Mouse (Mus musculus) spleen, postnatal 36 days (tissue): ENCODE results near the gene Dhh.
A peak's percentile ranks its signal among the peaks of the same experiment; 100 is the strongest.

ENCODE experiments used
- DNase-seq, 2 experiments: peaks; one replicate each; pipeline ENCODE4 v3.0.0; 2022; ENCODE audit warnings: low spot score in 2 of 2, mixed read lengths in 1 of 2

Dhh gene

GRCm38 (mm10) chr15:98916016-98916415, 17.7 kb upstream of the Dhh start:
- no peak for DNase-seq

GRCm38 (mm10) chr15:98914903-98915302, 16.6 kb upstream of the Dhh start:
- no peak for DNase-seq

- no peak for DNase-seq
Observed at GRCm38 (mm10) chr15:98904692-98905091, 6.4 kb upstream of the Dhh start.

GRCm38 (mm10) chr15:98902600-98902999, 4.3 kb upstream of the Dhh start:
- DNase-seq, result no peak

GRCm38 (mm10) chr15:98901530-98901929, 3.2 kb upstream of the Dhh start:
- DNase-seq, result no peak

- no peak for DNase-seq
Observed at GRCm38 (mm10) chr15:98897495-98897894, 845 bp downstream of the Dhh start.

GRCm38 (mm10) chr15:98895635-98896589, 2.4 kb downstream of the Dhh start:
- DNase-seq, result no peak

- no peak for DNase-seq
Observed at GRCm38 (mm10) chr15:98894746-98895634, 3.4 kb downstream of the Dhh start.

GRCm38 (mm10) chr15:98893940-98894745, 4.2 kb downstream of the Dhh start, which contains the start of gene Rhebl1:
Gene Rhebl1, minus strand, starts transcription at chr15:98894540.
- no peak for DNase-seq

GRCm38 (mm10) chr15:98893036-98893435, 5.3 kb downstream of the Dhh start:
- DNase-seq, result no peak

- DNase-seq, result peak; percentile 53 to 62
Observed at GRCm38 (mm10) chr15:98891907-98892606, 6.3 kb downstream of the Dhh start.

GRCm38 (mm10) chr15:98891198-98891742, 7.1 kb downstream of the Dhh start:
- no peak for DNase-seq

GRCm38 (mm10) chr15:98887526-98887925, 10.8 kb downstream of the Dhh start:
- DNase-seq, result no peak

- DNase-seq, result no peak
Observed at GRCm38 (mm10) chr15:98886667-98887387, 11.5 kb downstream of the Dhh start.

- DNase-seq, result no peak
Observed at GRCm38 (mm10) chr15:98884106-98884505, 14.2 kb downstream of the Dhh start.

- no peak for DNase-seq
Observed at GRCm38 (mm10) chr15:98883661-98884060, 14.7 kb downstream of the Dhh start.

- no peak for DNase-seq
Observed at GRCm38 (mm10) chr15:98881656-98882008, 16.7 kb downstream of the Dhh start.

- peak; percentile 93 to 96 for DNase-seq
Observed at GRCm38 (mm10) chr15:98880978-98881655, 17.2 kb downstream of the Dhh start.

GRCm38 (mm10) chr15:98877331-98877730, 21.0 kb downstream of the Dhh start:
- peak; percentile 68 to 80 for DNase-seq
